Mouse (Mus musculus) heart, postnatal 0 days (tissue): ENCODE measurements at regions not wholly inside any gene's neighbourhood (a gene's known extent, or its start where the extent isn't known, plus 50 kb on each side); places are given as distances from the start of the nearest gene placed in this dataset.

ENCODE experiments used
- ATAC-seq: fragments of 200-750 bp; cut with Nextera tagmentation; 2 replicates; pipeline ENCODE4 v1.8.0; 2017; ENCODE audit warnings: low read depth, moderate number of reproducible peaks, moderate library complexity; ENCODE audit not compliant: insufficient read depth
- DNase-seq: peaks from one replicate; pipeline ENCODE4 v3.0.0-alpha.2; 2016; ENCODE audit warnings: low spot score
- H3K27ac ChIP-seq: fragments of 300-500 bp; sonication (generic); 2 replicates; pipeline ENCODE4 v1.5.1; 2014; ENCODE audit warnings: low read depth, mild to moderate bottlenecking
- H3K27me3 ChIP-seq: fragments of 300-500 bp; sonication (generic); 2 replicates; pipeline ENCODE4 v1.6.1; 2014; ENCODE audit warnings: low read length, mixed read lengths; ENCODE audit not compliant: control insufficient read depth, insufficient read depth
- H3K36me3 ChIP-seq: fragments of 300-500 bp; sonication (generic); replicated peaks from 2 replicates; pipeline ENCODE4 v1.6.1; 2014; ENCODE audit warnings: low read length, mixed read lengths; ENCODE audit not compliant: control insufficient read depth, insufficient read depth
- H3K4me1 ChIP-seq: fragments of 300-500 bp; sonication (generic); 2 replicates; pipeline ENCODE4 v1.6.1; 2014; ENCODE audit warnings: antibody characterized with exemption; ENCODE audit not compliant: control insufficient read depth, insufficient read depth
- H3K4me2 ChIP-seq: fragments of 300-500 bp; sonication (generic); 2 replicates; pipeline ENCODE4 v1.6.1; 2014; ENCODE audit warnings: low read depth, mild to moderate bottlenecking, low read length, moderate library complexity
- H3K4me3 ChIP-seq: fragments of 300-500 bp; sonication (generic); 2 replicates; pipeline ENCODE4 v1.5.1; 2014; ENCODE audit warnings: low read depth, low read length
- H3K9ac ChIP-seq: fragments of 300-500 bp; sonication (generic); replicated peaks from 2 replicates; pipeline ENCODE4 v1.6.1; 2014; ENCODE audit warnings: low read depth, low read length, mixed read lengths
- H3K9me3 ChIP-seq: fragments of 300-500 bp; sonication (generic); replicated peaks from 2 replicates; pipeline ENCODE4 v1.6.1; 2016; ENCODE audit warnings: low read length; ENCODE audit not compliant: control insufficient read depth
- CTCF ChIP-seq: IDR thresholded peaks from 2 replicates; pipeline ENCODE4 v1.5.1; 2016; ENCODE audit warnings: antibody characterized with exemption, control low read depth, low read depth
- EP300 ChIP-seq: IDR thresholded peaks from 2 replicates; pipeline ENCODE4 v1.6.1; 2016; ENCODE audit warnings: antibody characterized with exemption, low read depth
- WGBS: fragments of 180-500 bp; shearing (Covaris S2); extraction: QIAGEN DNeasy Blood & Tissue Kit; methylation state at CpG from one replicate; pipeline ENCODE4 v1.1.7; 2014; 5-methylcytosine and 5-hydroxymethylcytosine counted together

GRCm38 (mm10) chr19:35442466-35442865, 520.3 kb downstream of the Kif20b start:
- 81% methylated on average over 5 of the region's 5 CpGs for WGBS
- Histone ChIP-seq H3K9ac (no peak overlapping the region), H3K36me3 (no peaks in the 10 kb centered on the region), H3K4me3 (no peak overlapping the region), H3K27me3 (no peaks in the 10 kb centered on the region), H3K27ac (no peak overlapping the region), H3K4me1 (no peaks in the 10 kb centered on the region), H3K9me3 (no peaks in the 10 kb centered on the region), H3K4me2 (no peak overlapping the region)
- DNase-seq (no peak), ATAC-seq (no peak)
- TF ChIP-seq EP300 (no peak), CTCF (no peak)

GRCm38 (mm10) chr19:35438074-35438473, 515.9 kb downstream of the Kif20b start:
- Histone ChIP-seq H3K36me3 (no peaks in the 10 kb centered on the region), H3K4me1 (no peaks in the 10 kb centered on the region), H3K27ac (no peak overlapping the region), H3K9me3 (no peaks in the 10 kb centered on the region), H3K27me3 (no peaks in the 10 kb centered on the region), H3K4me2 (no peak overlapping the region), H3K9ac (no peak overlapping the region), H3K4me3 (no peak overlapping the region)
- TF ChIP-seq EP300 (no peak), CTCF (no peak)
- 65% methylated on average over 2 of the region's 2 CpGs for WGBS
- DNase-seq (no peak), ATAC-seq (no peak)
